Mouse (Mus musculus) limb, embryonic 14.5 days (tissue): ENCODE data around the gene Tenm1. TPM values are rescaled to one million over a fixed set of nuclear protein-coding genes. Genes with fewer than 3 reads are reported as not detected.

ENCODE experiments used
- ATAC-seq: fragments of 200-750 bp; cut with Nextera tagmentation; 2 replicates; pipeline ENCODE4 v1.8.0; 2017; ENCODE audit warnings: low read depth, moderate number of reproducible peaks, moderate TSS enrichment; ENCODE audit not compliant: low FRiP score
- DNase-seq: peaks from one replicate; pipeline ENCODE4 v3.0.0-alpha.2; 2015; ENCODE audit warnings: low spot score
- H3K27ac ChIP-seq: fragments of 300-500 bp; sonication (generic); replicated peaks from 2 replicates; pipeline ENCODE4 v1.5.1; 2014; ENCODE audit warnings: low read depth, mild to moderate bottlenecking, low read length, moderate library complexity, mixed read lengths
- H3K27me3 ChIP-seq: fragments of 300-500 bp; sonication (generic); 2 replicates; pipeline ENCODE4 v1.6.1; 2014; ENCODE audit warnings: low read length, mixed read lengths; ENCODE audit not compliant: control insufficient read depth, insufficient read depth
- H3K36me3 ChIP-seq: fragments of 300-500 bp; sonication (generic); 2 replicates; pipeline ENCODE4 v1.6.1; 2014; ENCODE audit warnings: mild to moderate bottlenecking, low read length, moderate library complexity, mixed read lengths; ENCODE audit not compliant: control insufficient read depth, insufficient read depth
- H3K4me1 ChIP-seq: fragments of 300-500 bp; sonication (generic); 2 replicates; pipeline ENCODE4 v1.6.1; 2014; ENCODE audit warnings: antibody characterized with exemption, low read length, mixed read lengths; ENCODE audit not compliant: control insufficient read depth, insufficient read depth
- H3K4me2 ChIP-seq: fragments of 300-500 bp; sonication (generic); replicated peaks from 2 replicates; pipeline ENCODE4 v1.6.1; 2014; ENCODE audit warnings: low read depth, mild to moderate bottlenecking, low read length, moderate library complexity; ENCODE audit not compliant: severe bottlenecking
- H3K4me3 ChIP-seq: fragments of 300-500 bp; sonication (generic); replicated peaks from 2 replicates; pipeline ENCODE4 v1.5.1; 2014; ENCODE audit warnings: low read length
- H3K9ac ChIP-seq: fragments of 300-500 bp; sonication (generic); 2 replicates; pipeline ENCODE4 v1.6.1; 2014; ENCODE audit warnings: mild to moderate bottlenecking, low read depth, low read length, moderate library complexity; ENCODE audit not compliant: severe bottlenecking
- H3K9me3 ChIP-seq: fragments of 300-500 bp; sonication (generic); 2 replicates; pipeline ENCODE4 v1.6.1; 2016; ENCODE audit warnings: low read length; ENCODE audit not compliant: control insufficient read depth
- POLR2A ChIP-seq: fragments of 200-500 bp; IDR thresholded peaks from 2 replicates; pipeline ENCODE4 v1.8.0; 2012; ENCODE audit warnings: inconsistent platforms, mild to moderate bottlenecking, moderate library complexity, borderline replicate concordance; ENCODE audit not compliant: insufficient read depth, insufficient read length; ENCODE audit errors: extremely low read depth
- WGBS: fragments of 180-500 bp; shearing (Covaris S2); extraction: QIAGEN DNeasy Blood & Tissue Kit; methylation state at CpG from one replicate; pipeline ENCODE4 v1.1.7; 2014; 5-methylcytosine and 5-hydroxymethylcytosine counted together
- polyA plus RNA-seq, 2 experiments: library from polyadenylated mRNA; depleted of rRNA in 1 of 2; stranded (reverse) in 1 of 2; unstranded in 1 of 2; fragments of >200 nt; fragmentation: Nextera tagmentation in 1 of 2; extraction: Ambion mirVana in 1 of 2; gene quantifications; 2 replicates each; pipeline versions ENCODE4 v1.2.1 to v1.2.3; 2012 to 2014

Tenm1 gene
- polyA plus RNA-seq (2012; rRNA removed) (3.2 and 6.1 TPM in 2 replicates), polyA plus RNA-seq (2014; fragmentation: Nextera tagmentation; extraction: Ambion mirVana) (5.0 and 6.1 TPM in 2 replicates)

DNA sequence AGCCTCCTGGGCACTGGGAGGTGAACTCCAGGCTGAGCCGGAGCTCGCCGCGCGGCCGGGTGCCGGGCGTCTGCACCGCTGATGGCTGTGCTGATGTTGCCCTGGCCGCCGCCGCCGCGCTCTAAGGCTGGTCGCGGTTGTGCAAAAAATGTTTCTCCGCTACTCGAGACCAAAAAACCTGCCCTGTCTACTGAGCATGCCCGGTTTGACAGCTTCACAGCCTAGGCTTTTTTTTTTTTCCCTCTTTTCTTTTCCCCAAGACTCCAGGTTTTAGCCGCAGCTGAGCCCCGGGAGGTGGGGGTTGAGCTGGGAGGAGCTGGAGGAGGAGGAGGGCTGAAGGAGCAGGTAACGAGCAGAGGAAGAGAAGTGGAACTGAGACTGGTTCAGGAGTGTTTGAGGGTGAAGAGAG lies at the start of gene Tenm1:
Gene Tenm1 (minus strand): TSS at position 272 of the 409 bp plus-strand sequence.
- peak within 1 kb of the TSS; percentile 44 for H3K9ac ChIP-seq
- H3K4me3 ChIP-seq: peak within 1 kb of the TSS; percentile 40
- no peak for TF ChIP-seq POLR2A
- 0 out of 2 replicates have a peak, but pooled peaks cover 6% of the 10 kb centered on the region for H3K27me3 ChIP-seq
- no peaks in the 10 kb centered on the region for H3K4me1 ChIP-seq
- no peaks in the 10 kb centered on the region for H3K9me3 ChIP-seq
- no peak within 1 kb of the TSS for H3K27ac ChIP-seq
- 31% methylated on average over 19 of the region's 22 CpGs for WGBS
- peak; percentile 2 for DNase-seq
- H3K36me3 ChIP-seq: no peaks in the 10 kb centered on the region
- H3K4me2 ChIP-seq: peak within 1 kb of the TSS; percentile 61
- ATAC-seq: peak; percentile 44; the same call in 1 of the 2 replicates

- H3K4me3 ChIP-seq: no peak overlapping the region
- H3K27ac ChIP-seq: no peak overlapping the region
- TF ChIP-seq POLR2A: no peak
- ATAC-seq (no peak), DNase-seq (no peak)
- no peaks in the 10 kb centered on the region for H3K36me3 ChIP-seq
- no peaks in the 10 kb centered on the region for H3K4me1 ChIP-seq
- H3K9me3 ChIP-seq: no peaks in the 10 kb centered on the region
- H3K27me3 ChIP-seq: no peaks in the 10 kb centered on the region
- H3K4me2 ChIP-seq: no peak overlapping the region
- no peak overlapping the region for H3K9ac ChIP-seq
These were observed 38.4 kb upstream of the Tenm1 start for GRCm38 (mm10) chrX:43467311-43467710.

GRCm38 (mm10) chrX:43430581-43430980 lies 1.7 kb upstream of the Tenm1 start:
- H3K9me3 ChIP-seq: no peaks in the 10 kb centered on the region
- H3K4me1 ChIP-seq: no peaks in the 10 kb centered on the region
- ATAC-seq: no peak
- peak overlapping the region; percentile 61 for H3K4me2 ChIP-seq
- H3K27ac ChIP-seq: no peak overlapping the region
- 8% methylated on average over 11 of the region's 11 CpGs for WGBS
- H3K9ac ChIP-seq: peak overlapping the region; percentile 44; the same call in 1 of the 2 replicates
- DNase-seq: peak; percentile 31
- TF ChIP-seq POLR2A: no peak
- peak overlapping the region; percentile 40 for H3K4me3 ChIP-seq
- 0 out of 2 replicates have a peak, but pooled peaks cover 6% of the 10 kb centered on the region for H3K27me3 ChIP-seq
- no peaks in the 10 kb centered on the region for H3K36me3 ChIP-seq

- Histone ChIP-seq H3K4me2 (peak overlapping the region; percentile 61), H3K9ac (peak overlapping the region; percentile 44), H3K36me3 (no peaks in the 10 kb centered on the region), H3K9me3 (no peaks in the 10 kb centered on the region), H3K27ac (no peak overlapping the region), H3K27me3 (0 out of 2 replicates have a peak, but pooled peaks cover 6% of the 10 kb centered on the region), H3K4me1 (no peaks in the 10 kb centered on the region), H3K4me3 (peak overlapping the region; percentile 40)
- DNase-seq (no peak), ATAC-seq (peak; percentile 30)
- no peak for TF ChIP-seq POLR2A
- 14% methylated on average over 25 of the region's 25 CpGs for WGBS
These were observed 1.1 kb upstream of the Tenm1 start for GRCm38 (mm10) chrX:43429982-43430531.

GRCm38 (mm10) chrX:43429337-43429736 lies 411 bp upstream of the Tenm1 start:
- Histone ChIP-seq H3K36me3 (no peaks in the 10 kb centered on the region), H3K4me2 (peak overlapping the region; percentile 61), H3K4me1 (no peaks in the 10 kb centered on the region), H3K27me3 (0 out of 2 replicates have a peak, but pooled peaks cover 6% of the 10 kb centered on the region), H3K9ac (no peak overlapping the region; the same call in 1 of the 2 replicates), H3K4me3 (peak overlapping the region; percentile 40), H3K27ac (no peak overlapping the region), H3K9me3 (no peaks in the 10 kb centered on the region)
- ATAC-seq (no peak), DNase-seq (no peak)
- TF ChIP-seq POLR2A: no peak
- 24% methylated on average over 12 of the region's 12 CpGs for WGBS
